Mouse (Mus musculus): Measurements from ENCODE around the gene Qprt.

Qprt gene

GRCm38 (mm10) chr7:127121911-127122270, at the start of gene Qprt:
TSS of gene Qprt (minus strand) at chr7:127122226.
- DNase-seq: no peak

DNA sequence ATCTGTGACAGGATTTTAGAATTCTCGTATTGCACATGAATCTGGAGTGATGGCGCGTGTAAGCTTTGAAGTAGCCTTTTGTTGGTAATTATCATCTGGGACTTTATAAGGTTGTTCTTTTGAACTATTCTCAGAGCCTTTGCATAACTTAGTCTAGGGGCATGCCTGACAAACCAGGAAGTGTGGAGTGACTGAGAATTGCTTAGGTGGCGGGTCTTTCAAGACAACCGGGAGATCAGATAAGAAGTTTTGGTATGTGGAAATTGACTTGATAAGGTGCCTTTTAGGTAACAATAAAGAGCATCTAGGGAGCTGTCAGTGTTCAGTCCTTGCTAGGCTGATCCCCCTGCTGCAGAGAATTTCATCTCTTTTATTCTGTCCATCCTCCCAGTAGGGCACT, 44.5 kb upstream of the Qprt start:
- no peak for DNase-seq

GRCm38 (mm10) chr7:127165607-127166493, 43.8 kb upstream of the Qprt start:
- no peak for DNase-seq

- no peak for DNase-seq
Observed at GRCm38 (mm10) chr7:127164002-127164401, 42.0 kb upstream of the Qprt start.

DNA sequence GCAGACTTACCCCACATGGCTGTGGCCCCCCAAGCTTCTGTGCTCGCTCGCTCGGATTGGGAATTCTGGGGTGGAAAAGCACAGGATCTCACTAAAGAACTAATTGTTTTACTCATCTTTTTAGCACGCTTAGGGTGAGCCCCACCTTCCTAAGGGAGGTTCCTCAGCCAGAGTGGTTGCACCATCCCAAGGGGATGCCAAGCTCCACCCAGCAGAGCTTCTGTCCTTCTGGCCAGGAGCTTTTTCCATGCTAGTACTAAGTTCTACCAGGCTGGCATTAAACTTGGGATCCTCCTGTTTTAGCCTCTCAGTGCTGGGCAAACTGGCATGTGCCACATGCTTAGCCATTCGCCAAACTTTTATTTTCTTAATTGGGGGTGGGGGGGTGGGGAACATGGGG, 40.5 kb upstream of the Qprt start:
- no peak for DNase-seq

DNA sequence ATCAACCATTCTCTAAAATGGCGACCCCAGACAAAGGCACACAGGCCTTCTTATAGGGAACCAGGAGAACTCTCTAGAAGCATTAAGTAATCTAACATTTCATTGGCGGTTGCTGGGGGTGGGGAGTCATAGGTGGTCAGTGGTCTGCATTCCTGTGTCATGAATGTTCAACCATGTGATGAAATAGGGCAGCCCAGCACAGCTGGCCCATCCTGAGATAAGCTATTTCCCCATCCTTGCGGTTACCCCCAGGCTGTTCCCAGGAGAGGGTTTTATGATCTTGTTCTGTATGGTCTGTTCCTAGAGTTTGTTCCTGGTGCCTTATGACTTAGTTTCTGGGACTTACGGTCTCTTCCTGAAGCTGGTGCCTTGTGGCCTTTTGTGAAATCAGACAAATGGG, 35.5 kb upstream of the Qprt start:
- no peak for DNase-seq

DNA sequence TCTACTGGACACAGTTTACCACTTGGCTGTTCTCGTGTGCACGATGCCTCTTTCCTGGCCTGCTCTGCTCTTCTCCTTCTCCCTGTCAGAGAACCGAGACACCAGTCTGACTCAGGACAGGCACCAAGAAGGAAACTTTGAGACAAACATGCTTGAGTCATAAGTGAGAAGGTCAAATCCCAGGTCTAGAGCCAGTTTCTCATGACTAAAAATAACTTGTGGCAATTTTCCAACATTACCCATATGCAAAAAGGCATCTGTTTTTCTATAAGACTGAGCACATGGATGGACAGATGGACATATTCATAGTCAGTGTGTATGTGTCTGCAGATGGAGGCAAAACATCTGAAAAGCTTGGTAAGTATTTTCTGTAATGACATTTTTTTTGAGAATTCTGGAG, 31.5 kb upstream of the Qprt start:
- DNase-seq: no peak

GRCm38 (mm10) chr7:127152464-127152863, 30.4 kb upstream of the Qprt start:
- DNase-seq: no peak

DNA sequence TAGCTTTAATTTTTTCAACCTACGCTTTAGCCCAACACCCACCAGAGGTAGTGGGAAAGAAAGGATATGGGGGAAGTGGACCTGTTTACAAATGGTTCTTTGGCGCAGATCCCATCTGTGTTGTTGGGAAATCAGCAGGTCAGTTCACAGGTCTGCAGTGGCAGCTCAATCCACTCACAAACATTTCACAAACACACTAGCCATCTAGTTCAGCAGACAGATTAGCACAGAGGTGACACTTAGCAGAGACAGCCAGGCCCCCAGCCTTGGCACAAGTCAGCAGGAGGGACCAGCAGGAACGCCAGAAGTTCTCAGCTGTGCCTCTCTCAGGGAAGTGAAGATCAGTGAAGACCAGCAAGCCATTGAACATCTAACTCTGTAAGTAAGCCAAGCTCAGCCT, 25.9 kb upstream of the Qprt start:
- no peak for DNase-seq

GRCm38 (mm10) chr7:127146267-127146603, 24.2 kb upstream of the Qprt start:
- DNase-seq: no peak

- no peak for DNase-seq
Observed at GRCm38 (mm10) chr7:127145387-127146266, 23.6 kb upstream of the Qprt start.

GRCm38 (mm10) chr7:127144412-127144811, 22.4 kb upstream of the Qprt start:
- no peak for DNase-seq

GRCm38 (mm10) chr7:127142666-127143065, 20.6 kb upstream of the Qprt start:
- no peak for DNase-seq

DNA sequence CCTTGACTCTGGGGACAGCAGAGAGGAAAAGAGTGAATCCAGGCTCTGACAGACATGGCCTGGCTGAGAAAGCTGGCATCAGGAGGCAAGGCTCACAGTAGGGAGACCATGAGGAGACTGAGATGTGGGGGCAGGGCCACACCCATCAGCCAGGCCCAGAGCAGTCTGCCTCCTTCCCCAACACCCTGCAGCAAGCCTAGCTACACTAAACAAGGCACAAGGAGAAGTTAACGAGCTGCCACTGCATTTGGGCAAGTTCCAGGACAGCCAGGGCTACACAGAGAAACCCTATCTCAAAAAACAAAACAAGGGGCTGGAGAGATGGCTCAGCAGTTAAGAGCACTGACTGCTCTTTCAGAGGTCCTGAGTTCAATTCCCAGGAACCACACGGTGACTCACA, 20.2 kb upstream of the Qprt start:
- no peak for DNase-seq

- no peak for DNase-seq
Observed at GRCm38 (mm10) chr7:127140623-127141404, 18.8 kb upstream of the Qprt start.

DNA sequence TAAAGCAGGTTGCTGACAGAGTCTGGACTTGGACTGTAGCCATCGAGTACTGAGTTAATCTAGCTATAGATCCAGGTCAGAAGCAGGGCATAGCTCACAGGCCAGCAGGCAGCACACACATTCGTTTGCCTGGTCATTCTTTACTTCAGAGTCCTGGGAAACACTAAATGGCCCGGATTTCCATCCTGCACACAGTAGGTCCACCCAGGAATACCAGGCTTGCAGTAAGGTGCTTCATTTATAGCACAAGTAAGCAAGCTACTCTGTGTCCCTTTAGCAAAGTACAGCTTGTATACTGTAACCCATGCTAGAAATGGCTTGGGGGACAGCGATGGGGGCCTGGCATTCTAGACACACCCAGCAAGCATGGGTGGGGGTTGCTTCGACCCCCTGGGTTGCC, 17.5 kb upstream of the Qprt start:
- no peak for DNase-seq

DNA sequence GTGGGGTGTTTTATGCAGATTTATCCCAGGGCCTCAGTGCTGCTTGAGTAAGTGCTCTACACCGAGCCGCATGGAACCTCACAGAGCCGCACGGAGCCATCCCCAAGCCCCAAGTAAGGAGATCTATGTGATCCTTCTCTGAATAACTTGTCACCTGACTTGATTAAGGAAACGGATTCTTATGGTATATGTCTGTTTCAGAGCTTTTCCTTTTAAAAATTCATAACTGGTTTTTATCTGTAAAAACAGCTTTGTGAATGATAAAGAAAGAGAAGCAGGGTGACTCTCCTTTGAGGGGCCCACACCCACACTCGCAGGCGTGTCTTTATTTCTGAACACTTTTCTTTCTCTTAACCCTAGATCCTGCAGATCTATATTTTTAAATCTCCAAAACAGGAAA, 17.1 kb upstream of the Qprt start:
- DNase-seq: no peak

- DNase-seq: no peak
Observed at GRCm38 (mm10) chr7:127137262-127138017, 15.4 kb upstream of the Qprt start, which contains the start of gene Spn. TSS of gene Spn (minus strand) at chr7:127137823.

GRCm38 (mm10) chr7:127136181-127137071, 14.4 kb upstream of the Qprt start:
- DNase-seq: no peak

GRCm38 (mm10) chr7:127134821-127135447, 12.9 kb upstream of the Qprt start:
- DNase-seq: no peak

- DNase-seq: no peak
Observed at GRCm38 (mm10) chr7:127133125-127133524, 11.1 kb upstream of the Qprt start.

Measured in cerebellum, adult 9-11 months (tissue).